Mouse (Mus musculus): ENCODE measurements around the gene Ess2.

DNA sequence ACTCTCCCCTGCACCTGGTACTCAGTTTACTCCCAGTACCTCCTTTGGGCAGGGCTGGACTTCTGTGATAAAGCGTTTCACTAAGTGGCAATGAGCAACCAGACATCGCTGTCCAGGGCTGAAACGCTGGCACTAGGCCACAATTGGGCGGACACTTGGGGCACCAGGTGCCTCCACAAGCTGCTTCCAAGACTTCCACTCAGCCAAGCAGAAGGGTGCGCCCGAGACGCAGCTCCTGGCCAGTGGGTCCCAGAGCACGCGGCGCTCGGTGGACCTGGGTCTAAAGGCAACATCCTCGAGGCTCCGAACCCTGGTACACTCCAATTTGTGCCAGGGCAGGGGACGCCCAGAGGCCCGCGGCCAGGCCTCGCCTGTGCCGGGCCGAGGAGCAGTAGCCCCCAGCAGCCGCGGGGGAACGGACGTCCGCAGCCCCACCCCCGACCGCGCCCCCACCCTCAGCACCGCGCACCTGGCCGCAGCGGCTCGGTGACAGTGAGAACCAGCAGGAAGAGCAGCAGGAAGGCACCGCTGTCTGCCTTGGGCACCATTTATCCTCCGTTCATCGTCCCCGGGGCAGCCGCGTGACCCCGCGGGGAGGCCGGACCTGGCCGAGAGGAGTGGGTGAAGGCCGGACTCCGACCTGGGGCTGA, 20.1 kb downstream of the Ess2 start:
- no peak for TF ChIP-seq CTCF (IDR thresholded peaks at IDR 0.05; ENCODE audit: borderline replicate concordance, control insufficient read depth, extremely low read depth, insufficient read depth, low read length, poor library complexity)
- no peak for TF ChIP-seq POLR2A (IDR thresholded peaks at IDR 0.05; ENCODE audit: control insufficient read depth, extremely low read depth, insufficient read depth, low read length, poor library complexity)
